Mouse (Mus musculus) kidney, adult 2 months (tissue): ENCODE results near the gene Rbp7.

Experiments used
- CTCF ChIP-seq: fragments of 200-500 bp; conservative IDR thresholded peaks from 2 replicates; pipeline ENCODE4 v1.5.1; 2011; ENCODE audit warnings: low read depth, mild to moderate bottlenecking, control low read depth, low read length, moderate library complexity, mixed read lengths; ENCODE audit not compliant: insufficient read depth, insufficient read length
- POLR2A ChIP-seq: fragments of 200-500 bp; IDR thresholded peaks from one replicate; pipeline ENCODE4 v1.6.1; 2011; ENCODE audit warnings: low read depth, low read length, control low read depth

DNA sequence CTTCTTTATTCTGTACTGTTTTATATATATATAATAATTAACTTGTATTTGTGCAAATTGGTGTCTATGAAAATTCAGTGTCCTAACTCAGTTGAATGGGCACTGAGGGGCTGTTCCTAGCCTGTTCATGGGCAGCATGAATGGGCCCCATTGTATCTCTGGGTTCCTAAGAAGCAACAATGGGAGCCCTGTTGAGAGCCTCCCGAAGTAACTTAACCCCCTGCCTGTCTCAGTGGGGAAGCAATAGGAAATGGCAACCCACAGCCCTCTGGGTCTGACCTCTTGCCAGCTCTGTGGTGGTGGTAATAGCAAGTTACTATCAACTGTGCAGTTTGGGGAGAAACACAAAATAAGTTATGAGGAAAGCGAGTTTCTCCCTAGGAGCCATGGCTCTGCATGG lies 41.8 kb upstream of the Rbp7 start:
- TF ChIP-seq CTCF (no peak), POLR2A (no peak)
